Mouse (Mus musculus): Measurements from ENCODE around the gene Vwa3b. TPM values are rescaled to one million over a fixed set of nuclear protein-coding genes. Genes with fewer than 3 reads are reported as not detected.

Vwa3b gene
- polyA plus RNA-seq, 1 experiment from 2014 or later, result 1.2 TPM

DNA sequence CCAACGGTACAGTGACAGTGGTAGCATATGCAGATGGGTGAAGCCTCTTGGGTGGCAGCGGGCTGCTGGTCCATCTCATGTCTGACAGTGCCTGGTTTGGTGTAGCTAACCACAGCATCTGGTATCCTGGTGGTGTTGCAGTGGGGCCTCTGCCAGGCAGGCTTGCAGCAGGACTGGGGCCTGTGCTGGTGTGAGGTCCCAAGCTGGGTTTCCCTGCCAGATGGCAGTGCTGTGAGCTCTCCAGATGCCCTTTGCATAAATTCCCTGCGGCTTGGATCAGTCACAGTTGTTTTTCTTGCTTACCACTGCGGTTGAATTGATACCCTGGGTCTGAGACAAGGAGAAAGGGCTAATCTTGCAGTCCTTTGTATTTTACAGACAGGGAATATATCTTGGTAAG lies 95.9 kb downstream of the Vwa3b start:
- no peak for TF ChIP-seq CTCF (IDR thresholded peaks at IDR 0.05; ENCODE audit: low read depth)
- Histone ChIP-seq H3K36me3 (ENCODE audit: control insufficient read depth, insufficient read depth) (no peaks in the 10 kb centered on the region), H3K4me3 (ENCODE audit: low read depth, low read length) (no peak overlapping the region), H3K4me2 (replicated peaks; ENCODE audit: low read depth) (no peak overlapping the region), H3K9me3 (ENCODE audit: control insufficient read depth) (no peaks in the 10 kb centered on the region), H3K27me3 (replicated peaks; ENCODE audit: control insufficient read depth, insufficient read depth, low read length) (no peaks in the 10 kb centered on the region), H3K4me1 (replicated peaks; ENCODE audit: control insufficient read depth, insufficient read depth, low read length) (no peaks in the 10 kb centered on the region), H3K9ac (ENCODE audit: low read depth, low read length) (no peak overlapping the region), H3K27ac (ENCODE audit: low read depth, low read length) (no peak overlapping the region)
- ATAC-seq, result no peak
- 53% methylated on average over 4 of the region's 4 CpGs for WGBS

DNA sequence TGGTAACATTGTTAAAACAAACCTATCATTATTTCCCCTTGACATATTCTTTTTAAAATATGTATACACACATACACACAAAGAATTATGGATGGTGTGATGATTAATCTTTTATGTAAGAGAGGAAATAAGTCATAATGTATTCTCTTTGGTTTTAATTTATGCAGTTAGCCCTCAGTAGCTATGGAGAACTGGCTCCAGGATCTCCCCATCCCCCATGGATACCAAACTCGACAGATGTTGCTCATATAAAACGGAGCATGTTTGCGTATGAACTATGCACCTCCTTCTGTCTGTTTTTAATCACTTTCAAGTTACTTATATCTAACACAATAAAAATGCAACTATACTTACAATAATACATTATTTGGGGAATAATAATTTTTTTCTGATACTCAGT lies 96.4 kb downstream of the Vwa3b start:
- ATAC-seq, result no peak
- Histone ChIP-seq H3K9me3 (ENCODE audit: control insufficient read depth) (no peaks in the 10 kb centered on the region), H3K9ac (ENCODE audit: low read depth, low read length) (no peak overlapping the region), H3K36me3 (ENCODE audit: control insufficient read depth, insufficient read depth) (no peaks in the 10 kb centered on the region), H3K4me2 (replicated peaks; ENCODE audit: low read depth) (no peak overlapping the region), H3K27me3 (replicated peaks; ENCODE audit: control insufficient read depth, insufficient read depth, low read length) (no peaks in the 10 kb centered on the region), H3K27ac (ENCODE audit: low read depth, low read length) (no peak overlapping the region), H3K4me1 (replicated peaks; ENCODE audit: control insufficient read depth, insufficient read depth, low read length) (no peaks in the 10 kb centered on the region), H3K4me3 (ENCODE audit: low read depth, low read length) (no peak overlapping the region)
- no peak for TF ChIP-seq CTCF (IDR thresholded peaks at IDR 0.05; ENCODE audit: low read depth)
- WGBS, result 52% methylated on average over 3 of the region's 3 CpGs

DNA sequence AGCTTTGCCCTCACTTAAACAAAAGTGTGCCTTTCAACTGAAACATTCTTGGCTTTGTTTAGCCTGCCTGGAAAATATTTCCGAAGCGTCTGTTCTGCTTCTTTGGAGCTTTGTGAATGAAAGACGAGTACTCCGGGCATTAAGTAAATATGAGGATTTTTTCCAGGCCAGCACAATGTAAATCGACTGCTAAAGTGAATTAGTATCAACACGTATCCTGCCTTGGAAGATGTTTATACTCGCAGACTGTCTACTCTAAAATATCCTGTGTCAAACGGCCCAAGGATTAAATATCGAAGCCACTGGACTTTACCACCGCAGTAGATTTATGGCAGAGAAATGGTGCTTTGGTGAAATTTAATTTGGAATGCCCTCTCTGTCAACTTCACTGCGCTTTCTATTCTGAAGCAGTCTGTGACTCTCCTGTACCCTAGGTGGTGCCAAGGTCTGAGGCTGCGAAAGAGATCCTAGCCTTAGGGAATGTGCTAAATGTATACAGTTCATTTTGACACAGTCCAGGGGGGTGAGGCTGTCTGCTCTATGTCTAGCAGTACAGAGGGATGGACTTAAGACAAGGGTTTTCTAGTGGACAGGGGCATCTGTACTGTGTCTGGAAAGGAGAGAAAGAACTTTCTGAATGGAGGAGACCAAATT lies 98.4 kb downstream of the Vwa3b start:
- Histone ChIP-seq H3K9ac (ENCODE audit: low read depth, low read length) (no peak overlapping the region), H3K36me3 (ENCODE audit: control insufficient read depth, insufficient read depth) (no peaks in the 10 kb centered on the region), H3K4me1 (replicated peaks; ENCODE audit: control insufficient read depth, insufficient read depth, low read length) (no peaks in the 10 kb centered on the region), H3K4me2 (replicated peaks; ENCODE audit: low read depth) (no peak overlapping the region), H3K27me3 (replicated peaks; ENCODE audit: control insufficient read depth, insufficient read depth, low read length) (no peaks in the 10 kb centered on the region), H3K27ac (ENCODE audit: low read depth, low read length) (peak overlapping the region; percentile 46; the same call in 1 of the 2 replicates), H3K4me3 (ENCODE audit: low read depth, low read length) (no peak overlapping the region), H3K9me3 (ENCODE audit: control insufficient read depth) (no peaks in the 10 kb centered on the region)
- TF ChIP-seq CTCF (IDR thresholded peaks at IDR 0.05; ENCODE audit: low read depth), result no peak
- WGBS, result 47% methylated on average over 12 of the region's 12 CpGs
- ATAC-seq, result peak; percentile 43

DNA sequence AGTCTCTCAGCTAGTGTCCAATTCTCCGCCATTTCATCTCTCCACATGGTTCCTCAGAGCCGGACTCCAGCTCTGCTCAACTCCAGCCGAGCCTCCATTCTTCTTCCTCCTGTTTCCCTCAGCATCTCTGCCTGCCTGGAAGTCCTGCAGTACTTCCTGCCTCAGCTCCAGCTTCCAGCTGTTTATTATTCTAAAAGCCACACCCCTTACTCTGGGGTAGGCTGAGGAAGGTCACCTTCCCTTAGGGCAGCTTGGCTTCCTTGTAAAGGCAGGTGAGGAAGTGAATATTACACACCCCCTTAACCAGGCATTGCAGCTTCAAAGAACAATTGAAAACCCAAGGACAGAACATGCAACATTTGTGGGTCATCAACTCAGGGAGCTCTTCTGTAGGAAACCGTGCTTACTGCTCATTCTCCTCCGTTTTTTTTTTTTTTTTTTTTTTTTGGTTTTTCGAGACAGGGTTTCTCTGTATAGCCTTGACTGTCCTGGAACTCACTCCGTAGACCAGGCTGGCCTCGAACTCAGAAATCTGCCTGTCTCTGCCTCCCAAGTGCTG lies 103.7 kb downstream of the Vwa3b start:
- no peaks in the 10 kb centered on the region for H3K27me3 ChIP-seq (replicated peaks; ENCODE audit: control insufficient read depth, insufficient read depth, low read length)
- 82% methylated on average over 7 of the region's 8 CpGs for WGBS
- H3K4me3 ChIP-seq (ENCODE audit: low read depth, low read length), result no peak overlapping the region
- no peak overlapping the region for H3K27ac ChIP-seq (ENCODE audit: low read depth, low read length)
- H3K9me3 ChIP-seq (ENCODE audit: control insufficient read depth), result no peaks in the 10 kb centered on the region
- H3K36me3 ChIP-seq (ENCODE audit: control insufficient read depth, insufficient read depth), result no peaks in the 10 kb centered on the region
- ATAC-seq, result no peak
- H3K9ac ChIP-seq (ENCODE audit: low read depth, low read length), result no peak overlapping the region
- no peak overlapping the region for H3K4me2 ChIP-seq (replicated peaks; ENCODE audit: low read depth)
- H3K4me1 ChIP-seq (replicated peaks; ENCODE audit: control insufficient read depth, insufficient read depth, low read length), result no peaks in the 10 kb centered on the region
- TF ChIP-seq CTCF (IDR thresholded peaks at IDR 0.05; ENCODE audit: low read depth), result no peak

DNA sequence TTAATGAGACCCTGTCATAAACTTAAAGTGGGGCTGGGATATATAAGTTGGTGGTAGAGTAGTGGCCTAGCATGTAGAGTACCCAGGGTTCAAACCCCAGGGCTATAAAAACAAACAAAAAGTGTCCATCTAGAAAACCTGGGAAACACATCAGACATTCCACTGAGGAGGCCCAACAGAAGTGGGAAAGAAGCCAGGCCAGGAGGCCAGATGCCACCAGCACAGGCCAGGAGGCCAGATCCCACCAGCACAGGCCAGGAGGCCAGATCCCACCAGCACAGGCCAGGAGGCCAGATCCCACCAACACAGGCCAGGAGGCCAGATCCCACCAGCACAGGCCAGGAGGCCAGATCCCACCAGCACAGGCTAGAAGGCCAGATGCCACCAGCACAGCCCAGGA lies 104.8 kb downstream of the Vwa3b start:
- Histone ChIP-seq H3K9ac (ENCODE audit: low read depth, low read length) (no peak overlapping the region), H3K27ac (ENCODE audit: low read depth, low read length) (no peak overlapping the region), H3K4me1 (replicated peaks; ENCODE audit: control insufficient read depth, insufficient read depth, low read length) (no peaks in the 10 kb centered on the region), H3K36me3 (ENCODE audit: control insufficient read depth, insufficient read depth) (no peaks in the 10 kb centered on the region), H3K4me3 (ENCODE audit: low read depth, low read length) (no peak overlapping the region), H3K27me3 (replicated peaks; ENCODE audit: control insufficient read depth, insufficient read depth, low read length) (no peaks in the 10 kb centered on the region), H3K4me2 (replicated peaks; ENCODE audit: low read depth) (no peak overlapping the region), H3K9me3 (ENCODE audit: control insufficient read depth) (no peaks in the 10 kb centered on the region)
- no peak for TF ChIP-seq CTCF (IDR thresholded peaks at IDR 0.05; ENCODE audit: low read depth)
- no peak for ATAC-seq

DNA sequence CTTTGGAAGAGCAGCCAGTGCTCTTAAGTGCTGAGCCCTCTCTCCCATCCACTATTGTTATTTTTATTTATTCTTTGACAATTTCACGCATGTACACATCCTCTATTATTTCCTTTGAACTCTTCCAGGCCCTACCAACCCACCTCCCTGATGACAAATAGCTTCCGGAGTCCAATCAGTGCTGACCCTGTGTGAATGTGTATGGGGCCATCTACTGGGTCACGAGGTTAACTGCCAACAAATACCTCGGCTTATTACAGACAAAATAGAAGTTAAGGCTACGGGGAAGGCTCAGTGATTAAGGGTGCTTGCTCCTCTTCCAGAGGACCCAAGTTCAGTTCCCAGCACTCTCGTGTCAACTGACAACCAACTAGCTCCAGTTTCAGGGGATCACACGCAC lies 106.0 kb downstream of the Vwa3b start:
- 63% methylated on average over 7 of the region's 7 CpGs for WGBS

More for the DNA sequence above, 106.0 kb downstream of the Vwa3b start:
- H3K9me3 ChIP-seq (ENCODE audit: control insufficient read depth), result no peaks in the 10 kb centered on the region
- no peak overlapping the region for H3K4me3 ChIP-seq (ENCODE audit: low read depth, low read length)
- no peak overlapping the region for H3K27ac ChIP-seq (ENCODE audit: low read depth, low read length)
- H3K36me3 ChIP-seq (ENCODE audit: control insufficient read depth, insufficient read depth), result no peaks in the 10 kb centered on the region
- no peaks in the 10 kb centered on the region for H3K27me3 ChIP-seq (replicated peaks; ENCODE audit: control insufficient read depth, insufficient read depth, low read length)
- H3K4me1 ChIP-seq (replicated peaks; ENCODE audit: control insufficient read depth, insufficient read depth, low read length), result no peaks in the 10 kb centered on the region
- TF ChIP-seq CTCF (IDR thresholded peaks at IDR 0.05; ENCODE audit: low read depth), result no peak
- no peak overlapping the region for H3K4me2 ChIP-seq (replicated peaks; ENCODE audit: low read depth)
- ATAC-seq, result no peak
- no peak overlapping the region for H3K9ac ChIP-seq (ENCODE audit: low read depth, low read length)

Data from intestine, postnatal 0 days (tissue).